Mouse (Mus musculus): Measurements from ENCODE around the gene Spata4.

DNA sequence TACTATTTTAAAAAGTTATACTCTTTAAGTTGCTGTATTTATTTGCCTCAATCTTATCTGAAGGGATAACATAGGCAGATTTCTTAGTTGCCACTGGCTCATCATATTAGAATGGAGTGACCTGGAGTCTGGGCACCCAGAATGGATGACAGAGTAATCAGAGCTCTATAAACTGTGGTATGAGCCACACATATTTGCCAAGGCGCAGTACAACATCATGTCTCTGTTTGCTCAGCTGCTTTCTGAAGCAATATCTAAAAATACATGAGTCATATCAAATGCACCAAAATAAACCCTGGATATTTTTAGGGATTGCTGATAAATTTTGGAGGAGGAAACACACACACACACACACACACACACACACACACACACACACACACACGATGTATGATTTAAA, 8.8 kb downstream of the Spata4 start:
- no peak for TF ChIP-seq CTCF (IDR thresholded peaks at IDR 0.05)
- TF ChIP-seq EP300 (IDR thresholded peaks at IDR 0.05) = no peak
